Mouse (Mus musculus) skeletal muscle tissue, adult 2 months (tissue): ENCODE data around the gene Il7r.
"Not testable (repeated sequence)": the region's sequence is repeated elsewhere in the genome, so short reads cannot be mapped to it uniquely, and the experiment has no call there.

Experiments used
- DNase-seq: peaks from one replicate; pipeline ENCODE4 v3.0.0-alpha.2; 2012; ENCODE audit warnings: low read depth, low spot score

Gene Il7r

DNA sequence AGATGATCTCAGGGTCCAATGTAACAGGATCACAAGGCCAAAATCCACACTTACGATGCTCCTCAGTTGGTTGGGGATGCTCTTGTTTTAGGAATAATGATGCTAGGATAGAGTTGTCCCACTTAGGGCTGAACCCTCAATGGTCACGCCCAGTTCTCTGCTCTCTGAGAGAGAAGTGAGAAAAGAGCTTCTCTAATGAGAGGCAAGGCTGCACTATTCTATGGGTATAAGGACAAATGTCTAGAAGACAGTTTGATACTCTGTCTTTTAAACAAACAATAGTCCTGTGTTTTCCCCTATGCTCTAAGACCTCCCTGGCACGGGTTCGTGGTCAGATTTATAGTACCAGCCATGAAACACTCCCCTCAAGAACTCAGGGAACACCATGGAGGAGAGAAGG, at the start of gene Il7r:
Gene Il7r, minus strand, starts transcription at position 101 of the 400 bp plus-strand sequence.
- DNase-seq: no peak

DNA sequence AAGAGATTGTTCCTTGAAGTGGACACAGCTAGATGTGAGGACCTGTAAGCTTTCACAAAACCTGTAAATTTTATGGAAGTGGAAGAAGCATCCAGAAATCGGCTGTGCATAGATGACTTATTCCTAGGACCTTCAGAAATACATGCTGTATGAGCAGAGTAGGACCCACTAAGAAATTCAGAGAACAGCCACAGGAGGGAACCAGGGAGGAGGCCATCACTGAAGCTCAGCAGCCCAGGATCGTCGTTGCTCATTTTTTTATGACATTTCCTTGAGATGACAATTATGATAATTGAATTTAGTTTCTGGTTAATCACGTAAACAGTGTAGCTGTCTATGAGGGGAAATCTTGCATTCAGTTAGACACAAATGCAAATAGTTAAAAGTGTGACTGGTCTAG, 47.3 kb upstream of the Il7r start:
- no peak for DNase-seq

DNA sequence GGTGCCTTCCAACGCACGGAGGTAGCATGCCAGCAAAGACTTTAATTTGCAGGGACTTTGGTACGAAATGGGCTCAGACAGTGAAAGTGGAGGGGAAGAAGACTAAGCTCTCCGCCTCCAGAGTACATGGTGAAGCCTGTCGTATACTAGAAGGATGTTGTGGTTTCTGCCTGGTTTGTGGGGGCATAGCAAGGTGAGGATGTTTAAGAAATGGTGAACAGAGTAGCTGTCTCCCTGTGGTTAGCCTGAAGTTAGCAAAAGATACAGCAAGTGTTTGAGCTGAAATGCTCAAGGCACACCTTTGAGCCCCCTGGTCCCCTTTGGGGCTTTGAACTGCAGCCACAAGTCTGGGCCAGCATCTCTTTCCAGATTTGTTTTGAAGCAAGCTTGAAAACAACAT, 44.8 kb upstream of the Il7r start:
- DNase-seq: peak; percentile 9

DNA sequence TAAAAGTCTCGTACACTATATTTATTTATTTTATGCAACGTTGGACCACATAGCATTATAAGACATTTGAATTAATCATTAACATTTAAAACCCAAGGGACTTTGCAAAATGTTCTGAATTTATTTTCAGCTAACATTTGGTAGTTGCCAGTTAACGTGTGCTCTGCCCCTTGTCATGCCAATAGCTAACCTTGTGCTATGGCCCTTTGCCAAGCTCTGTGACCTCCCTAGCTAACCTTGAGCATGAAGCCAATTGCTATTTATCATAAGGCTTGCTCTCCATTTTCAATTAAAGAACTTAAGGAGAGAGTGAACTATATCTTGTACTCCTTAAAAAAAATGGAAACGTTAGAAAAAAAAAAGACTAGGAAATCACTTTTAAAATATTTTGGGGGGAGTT, 43.4 kb upstream of the Il7r start:
- DNase-seq: no peak

DNA sequence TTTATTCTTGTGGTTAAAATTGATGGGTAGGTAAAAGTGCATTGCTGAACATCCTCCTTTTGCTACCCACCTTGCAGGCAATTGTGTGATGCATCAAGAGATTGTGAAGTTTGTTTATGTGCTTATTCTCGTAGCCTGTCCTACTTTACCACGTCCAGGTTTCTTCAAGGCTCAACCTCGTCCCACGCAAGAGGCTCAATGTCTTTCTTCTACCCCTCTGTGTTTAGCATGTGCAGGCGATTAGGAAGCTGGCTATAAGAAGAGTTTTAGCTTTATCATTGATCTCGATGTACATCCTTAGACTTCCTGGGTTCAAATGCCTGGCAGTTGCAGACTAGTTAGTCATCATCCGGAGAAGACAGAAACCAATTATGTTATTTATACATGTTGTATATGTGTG, 42.7 kb upstream of the Il7r start:
- DNase-seq: no peak

DNA sequence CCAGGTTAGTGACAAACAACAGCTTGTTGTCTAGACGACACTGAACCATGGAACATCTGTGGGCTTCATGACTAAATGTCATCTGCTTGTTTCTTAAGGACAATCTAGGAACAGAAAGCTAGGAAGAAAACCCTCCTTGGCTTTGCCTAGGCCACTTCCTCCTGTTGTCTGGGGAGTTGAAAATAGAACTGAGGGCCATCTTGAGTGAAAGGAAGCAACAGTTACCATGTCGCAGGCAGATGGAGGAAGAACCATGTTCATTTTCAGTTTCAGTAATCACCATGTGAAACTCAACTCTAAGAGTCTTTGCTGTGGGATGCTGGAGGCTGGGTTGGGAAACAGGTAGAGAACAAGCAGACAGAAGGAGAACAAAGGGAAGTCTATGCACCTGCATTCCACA, 41.9 kb upstream of the Il7r start:
- no peak for DNase-seq

DNA sequence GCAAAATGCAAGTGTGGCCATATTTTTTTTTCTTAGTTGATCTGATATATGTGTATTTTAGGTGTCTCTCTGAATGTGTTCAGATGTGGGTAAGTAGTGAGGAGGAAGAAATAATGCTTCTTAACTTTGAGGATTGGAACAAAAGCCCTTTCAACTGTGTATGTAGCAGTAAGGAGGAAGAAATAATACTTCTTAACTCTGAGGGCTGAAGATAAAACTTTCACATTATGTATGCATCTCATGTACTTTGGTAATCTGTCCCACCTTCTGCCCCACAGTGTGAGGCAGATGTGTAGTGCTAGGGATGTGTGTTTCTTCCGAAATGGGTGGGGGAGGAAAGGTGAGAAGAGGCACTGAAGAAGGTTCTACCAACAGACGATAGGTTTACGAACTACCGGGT, 37.3 kb upstream of the Il7r start:
- no peak for DNase-seq

DNA sequence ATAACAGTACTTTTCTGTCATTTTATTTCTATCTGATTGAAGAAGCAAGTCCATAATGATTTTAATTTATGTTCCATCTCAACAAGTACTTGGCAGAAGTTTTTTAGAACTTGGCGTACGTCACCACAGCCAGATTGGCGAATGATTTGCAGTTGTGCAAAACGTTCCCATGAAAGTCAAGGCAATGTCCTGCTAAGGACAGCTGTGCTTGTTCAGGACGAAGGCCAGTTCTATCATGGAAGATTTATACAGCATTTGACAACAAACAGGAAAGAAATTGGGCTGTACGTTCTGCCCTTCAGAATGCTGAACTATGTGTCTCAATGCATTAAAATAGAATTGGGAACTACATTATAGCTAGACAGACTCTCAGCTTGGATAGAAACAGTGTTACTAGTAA, 35.4 kb upstream of the Il7r start:
- DNase-seq: peak; percentile 32

DNA sequence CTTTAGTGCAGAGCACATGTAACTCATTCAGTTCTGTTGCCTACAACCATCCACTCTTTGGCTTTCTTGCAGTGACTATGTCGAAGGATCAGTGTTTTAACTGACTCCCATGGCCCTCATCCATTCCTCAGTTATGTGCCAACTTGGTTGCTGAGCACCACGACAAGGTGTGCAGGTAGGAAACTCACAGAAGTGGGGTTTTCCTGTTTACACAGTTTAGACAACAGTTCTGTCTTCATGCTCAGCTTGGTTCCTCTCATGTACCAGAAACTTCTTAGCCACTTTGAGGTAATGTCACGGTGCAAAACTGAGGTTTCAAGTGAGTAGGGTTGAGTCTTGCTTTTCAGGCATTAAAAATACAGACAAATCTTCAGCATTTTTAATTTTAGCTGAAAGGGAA, 34.2 kb upstream of the Il7r start:
- no peak for DNase-seq

DNA sequence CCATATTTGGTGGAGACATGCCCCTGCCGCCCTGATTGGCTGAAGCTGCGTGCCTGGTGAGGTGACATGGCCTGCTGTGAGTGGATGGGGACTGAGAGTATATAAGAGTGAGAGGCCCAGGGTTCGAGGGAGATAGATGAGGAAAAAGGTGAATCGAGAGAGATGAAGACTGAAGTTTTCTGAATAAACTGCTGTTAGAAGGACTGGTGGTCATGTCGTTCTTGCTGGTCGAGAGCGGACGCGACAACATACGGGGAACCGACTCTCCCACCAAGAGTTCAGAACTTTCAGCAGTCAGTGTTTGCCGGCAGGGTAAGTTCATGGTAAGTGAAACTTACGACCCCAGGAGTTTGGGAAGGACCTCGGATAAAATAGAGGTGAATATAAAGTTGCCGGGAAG, 27.3 kb upstream of the Il7r start:
- not testable (repeated sequence) for DNase-seq

DNA sequence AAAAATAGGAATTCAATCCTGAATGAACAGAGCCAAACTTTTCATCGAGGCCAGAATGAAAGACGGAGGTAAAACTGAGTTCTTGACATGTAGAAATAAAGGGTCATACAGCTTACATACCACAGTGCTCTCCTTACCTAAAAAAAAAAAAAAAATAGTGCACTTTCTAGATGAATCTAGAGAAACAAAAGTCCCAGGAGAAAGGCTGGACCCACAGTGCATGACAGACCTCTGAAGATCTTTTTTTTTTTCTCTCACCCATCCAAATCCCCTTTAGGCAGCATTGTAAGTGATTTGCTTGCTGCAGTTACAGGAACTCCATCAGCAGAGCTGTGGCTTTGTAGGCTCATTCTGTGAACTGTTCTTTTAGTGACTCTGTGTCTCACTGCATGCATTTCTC, 19.0 kb upstream of the Il7r start:
- DNase-seq: no peak

DNA sequence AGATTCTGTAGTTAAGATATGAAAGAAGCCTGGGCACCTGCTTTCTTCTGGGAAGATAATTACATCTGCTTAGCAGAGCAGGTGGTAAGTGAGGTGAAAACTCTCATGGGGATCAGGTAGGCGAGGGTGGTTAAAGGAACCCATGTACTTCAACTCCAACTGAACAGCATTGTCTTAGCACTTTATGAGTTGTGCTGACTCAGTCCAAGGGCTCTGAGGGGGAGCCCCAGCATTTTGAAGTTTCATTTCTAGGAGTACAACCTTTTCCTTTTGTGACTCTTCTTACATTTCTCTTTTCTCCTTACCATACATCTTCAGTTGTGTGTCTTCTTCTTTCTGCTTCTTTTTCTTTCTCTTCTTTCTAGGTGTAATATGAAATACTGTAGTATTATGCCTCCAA, 5.2 kb upstream of the Il7r start:
- no peak for DNase-seq

DNA sequence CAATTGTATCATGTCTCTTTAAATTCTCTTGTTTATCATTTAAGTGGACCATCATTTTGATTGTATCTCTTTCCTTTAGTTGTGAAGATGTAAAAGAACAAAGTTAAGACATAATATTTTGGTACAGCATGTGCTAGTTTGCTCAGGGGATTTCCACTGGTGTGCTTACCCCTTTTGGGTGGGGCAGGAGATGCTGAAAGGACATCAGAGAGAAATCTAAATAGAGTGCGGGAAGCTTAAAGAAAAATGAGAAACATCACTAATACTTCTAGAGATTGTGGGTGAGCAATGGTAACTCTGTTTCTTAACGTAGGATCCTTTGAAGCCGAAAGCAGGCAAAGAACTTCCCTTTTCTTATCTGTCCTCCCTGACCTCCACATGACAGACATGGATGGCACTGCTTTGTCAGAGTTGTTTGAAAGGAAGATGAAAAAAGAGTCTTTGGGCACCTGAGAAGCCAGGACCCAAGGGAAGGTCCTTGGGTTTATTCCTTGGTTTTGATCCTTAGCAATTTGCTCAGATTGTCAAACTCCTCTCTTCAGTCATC, 3.5 kb upstream of the Il7r start:
- DNase-seq: no peak

DNA sequence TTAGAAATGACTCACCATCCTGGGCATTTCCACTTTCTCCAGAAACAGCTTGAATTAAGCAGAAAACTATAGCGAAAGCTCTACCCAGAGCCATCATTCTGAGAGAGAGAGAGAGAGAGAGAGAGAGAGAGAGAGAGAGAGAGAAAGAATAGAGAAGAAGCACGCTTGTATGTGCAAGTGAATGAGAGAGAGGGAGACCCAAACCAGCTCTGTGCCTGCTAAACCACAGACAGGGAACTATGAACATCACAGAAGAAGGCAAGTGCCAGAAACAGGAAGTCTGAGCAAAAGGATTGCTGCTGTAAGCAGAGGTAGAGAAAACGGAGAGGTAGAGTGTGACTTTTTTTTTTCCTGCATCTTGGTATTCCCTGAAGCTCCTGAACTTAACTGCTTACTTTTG, 330 bp downstream of the Il7r start:
- no peak for DNase-seq

DNA sequence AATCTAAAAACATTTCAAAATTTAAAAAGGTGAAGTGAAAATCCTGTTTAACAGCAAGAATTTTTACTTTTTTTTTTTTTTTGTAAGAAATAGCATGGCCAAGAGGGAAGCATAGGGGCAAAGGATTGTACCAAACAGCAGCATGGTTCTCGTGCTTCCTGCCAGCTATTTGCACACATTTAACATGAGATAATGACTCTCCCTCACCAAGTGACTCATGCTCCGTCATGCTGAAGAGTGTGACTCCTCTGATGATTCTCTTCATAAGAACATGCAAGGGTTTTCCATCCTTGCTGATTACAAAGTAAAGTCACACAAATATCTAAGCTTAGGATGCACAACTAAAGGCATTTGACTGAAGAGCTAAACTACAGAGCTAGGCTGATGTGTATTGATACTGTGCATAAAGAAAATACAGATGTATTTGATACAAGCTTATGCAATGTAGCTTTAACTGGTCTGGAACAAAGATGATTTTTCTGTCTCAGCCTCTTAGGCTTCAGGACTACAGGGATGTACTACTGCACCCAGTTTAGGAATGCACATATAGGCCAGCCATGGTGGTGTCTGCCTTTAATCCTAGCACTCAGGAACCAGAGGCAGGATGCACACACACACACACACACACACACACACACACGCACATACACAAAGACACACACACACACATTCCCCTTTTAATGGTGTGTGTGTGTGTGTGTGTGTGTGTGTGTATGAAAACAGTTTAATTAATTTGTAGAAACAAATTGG, 1.6 kb downstream of the Il7r start:
- DNase-seq: no peak

DNA sequence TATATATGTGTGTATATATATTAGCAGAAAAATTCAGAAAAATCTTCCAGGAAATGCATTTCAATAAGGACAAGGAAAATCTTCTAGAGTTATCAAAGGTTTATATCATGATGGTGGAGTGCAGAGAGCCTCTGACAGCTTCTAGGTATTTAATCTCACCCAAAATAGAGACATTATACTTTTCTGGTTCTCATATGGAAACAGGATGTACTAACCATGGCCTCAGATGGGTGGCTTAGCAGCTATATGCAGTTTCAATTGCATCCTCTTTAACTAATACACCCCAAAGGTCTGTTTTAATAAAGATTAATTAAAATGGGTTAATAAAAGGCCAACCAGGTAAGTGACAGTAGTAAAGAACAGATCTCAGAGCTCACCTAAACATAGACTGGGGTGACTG, 3.6 kb downstream of the Il7r start:
- no peak for DNase-seq

DNA sequence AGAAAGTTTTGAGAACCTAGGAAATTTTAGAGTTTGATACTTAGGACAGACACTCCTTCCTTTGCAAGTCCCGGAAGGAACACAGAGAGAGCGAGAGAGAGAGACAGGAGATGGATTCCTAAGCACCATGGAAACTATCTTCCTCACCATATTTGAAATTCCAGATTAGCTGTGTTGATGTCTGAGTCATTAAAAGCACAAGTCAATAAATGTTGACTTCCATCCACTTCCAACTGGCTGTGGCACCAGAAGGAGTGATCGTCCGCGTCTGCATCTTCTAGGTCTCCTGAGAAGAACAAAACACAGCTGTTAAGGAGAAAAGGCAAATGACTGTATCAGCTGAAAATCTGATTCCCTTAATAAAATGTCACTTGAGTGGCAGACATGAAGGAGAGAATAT, 5.1 kb downstream of the Il7r start:
- DNase-seq: no peak

DNA sequence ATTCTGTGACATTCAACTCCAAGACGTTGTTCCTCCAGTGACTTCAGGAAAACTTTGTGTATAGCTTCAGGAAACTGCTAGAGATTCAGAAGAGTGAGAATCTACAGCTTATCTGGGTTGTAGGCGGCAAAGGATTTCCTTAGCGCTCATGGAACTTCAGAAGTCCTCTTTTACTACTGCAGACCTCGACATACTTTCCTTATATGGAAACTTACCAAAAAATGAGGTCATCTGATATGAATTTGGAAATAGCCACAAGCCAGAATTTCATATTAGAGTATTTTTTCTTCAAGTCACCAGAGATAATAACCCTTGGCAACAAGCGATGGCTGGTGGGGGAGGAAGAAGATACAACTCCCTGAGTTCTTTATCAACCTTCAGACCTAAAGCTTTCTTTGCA, 6.0 kb downstream of the Il7r start:
- DNase-seq: peak; percentile 10

DNA sequence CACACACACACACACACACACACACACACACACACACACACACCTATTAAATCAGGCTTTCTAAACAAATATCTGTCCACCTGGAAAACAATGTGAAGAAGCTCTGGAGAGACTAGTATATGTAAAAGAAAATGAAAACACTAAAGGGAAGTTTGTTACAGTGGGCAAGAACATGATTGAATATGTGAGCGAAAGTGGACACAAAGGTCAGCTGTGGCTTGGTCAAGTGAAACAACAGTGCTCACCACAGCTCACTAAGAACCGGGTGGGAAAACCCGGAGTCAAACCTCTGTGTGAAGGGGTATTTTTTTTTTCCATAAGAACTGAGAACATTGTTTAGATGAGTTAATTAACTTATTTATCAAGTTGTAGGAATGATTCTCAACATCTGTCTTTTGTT, 6.9 kb downstream of the Il7r start:
- no peak for DNase-seq

DNA sequence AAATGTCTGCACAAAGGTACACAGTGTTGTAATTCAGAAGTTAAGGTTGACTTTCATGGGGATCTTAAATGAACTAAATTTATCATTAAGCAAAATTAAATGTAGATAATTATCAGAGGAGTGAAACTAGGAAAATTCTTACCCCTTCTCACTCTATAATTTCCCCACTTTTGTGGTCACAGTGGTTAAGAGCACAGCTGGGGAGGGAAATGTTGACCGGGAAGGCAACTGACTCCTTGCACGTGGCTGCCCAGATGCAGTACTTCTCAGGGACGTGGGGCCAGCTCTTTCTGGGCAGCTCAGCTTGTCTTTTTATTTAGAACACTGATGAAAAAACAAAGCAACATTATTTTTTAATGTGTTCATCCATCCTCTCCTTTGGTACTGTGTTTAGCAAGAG, 37.9 kb downstream of the Il7r start:
- DNase-seq: peak; percentile 7

DNA sequence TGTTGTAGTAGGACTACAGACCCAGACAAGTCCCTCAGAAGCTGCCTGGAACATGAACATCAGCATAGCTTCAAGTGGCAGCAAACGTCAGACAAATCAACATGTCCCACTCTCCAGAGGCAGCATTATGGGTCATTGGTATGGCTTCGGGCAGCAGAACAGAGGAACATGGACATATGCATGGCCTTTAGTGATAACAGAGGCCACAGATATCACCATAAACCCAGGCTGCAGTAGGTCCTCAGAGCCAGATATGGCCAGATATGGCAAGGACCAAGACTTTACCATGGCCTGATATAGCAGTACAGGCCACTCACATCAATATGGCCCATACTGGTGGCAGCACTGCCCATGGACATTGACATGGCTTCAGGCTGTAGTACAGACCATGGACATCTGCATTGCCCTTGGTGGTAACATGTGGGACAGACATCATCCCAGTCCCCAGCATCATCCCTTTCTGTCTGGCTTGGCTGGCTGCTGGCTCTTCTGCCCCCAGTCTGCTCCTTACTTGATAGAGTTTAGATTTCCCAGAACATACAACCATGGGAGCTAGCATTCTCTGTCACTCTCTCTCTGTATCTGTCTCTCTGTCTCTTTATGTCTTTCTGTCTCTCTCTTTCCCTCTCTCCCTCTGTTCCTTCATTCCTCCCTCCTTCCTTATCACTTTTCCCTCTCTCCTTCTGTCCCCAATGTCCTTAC, 40.4 kb downstream of the Il7r start:
- no peak for DNase-seq

DNA sequence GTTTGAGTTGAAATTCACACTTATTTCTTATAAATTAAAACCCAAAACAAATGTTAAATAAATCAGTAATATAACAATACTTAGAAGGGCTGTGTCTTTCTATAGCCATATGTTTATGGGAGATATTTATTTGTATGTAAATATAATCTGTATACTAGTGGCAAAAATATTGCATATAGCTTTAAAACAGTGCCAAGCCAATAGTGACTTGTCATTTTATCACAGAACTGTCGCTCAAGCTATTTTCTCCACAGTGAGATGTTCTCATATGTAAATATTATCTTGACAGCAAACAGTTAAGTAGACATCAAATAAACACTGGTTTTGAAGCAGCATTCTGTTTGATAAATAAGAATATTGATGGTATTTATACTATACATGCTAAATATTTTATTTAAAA, 56.8 kb downstream of the Il7r start:
- DNase-seq: no peak

DNA sequence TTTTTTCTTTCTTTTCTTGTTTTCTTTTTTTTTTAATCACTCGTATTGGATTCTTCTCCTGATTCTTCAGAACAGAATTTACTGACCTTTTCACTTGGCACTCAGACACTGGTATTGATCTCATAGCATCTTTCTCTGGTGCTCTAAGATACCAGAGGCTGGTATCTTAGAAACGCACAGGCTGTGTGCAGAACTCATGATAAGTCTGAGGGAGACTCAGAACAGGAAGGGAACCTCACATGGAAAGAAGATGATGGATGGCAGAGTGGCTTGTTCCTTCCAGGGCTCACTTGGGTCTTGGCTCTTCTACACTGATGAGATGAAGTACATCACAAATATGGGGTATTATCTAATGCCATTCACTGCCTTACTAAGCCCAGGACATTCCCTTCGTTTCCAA, 57.4 kb downstream of the Il7r start:
- no peak for DNase-seq
